Mouse (Mus musculus): ENCODE data around the gene Snapc5. TPM values are rescaled to one million over a fixed set of nuclear protein-coding genes. Genes with fewer than 3 reads are reported as not detected.

Snapc5 gene
- polyA plus RNA-seq, 1 experiment: 0.56 TPM

DNA sequence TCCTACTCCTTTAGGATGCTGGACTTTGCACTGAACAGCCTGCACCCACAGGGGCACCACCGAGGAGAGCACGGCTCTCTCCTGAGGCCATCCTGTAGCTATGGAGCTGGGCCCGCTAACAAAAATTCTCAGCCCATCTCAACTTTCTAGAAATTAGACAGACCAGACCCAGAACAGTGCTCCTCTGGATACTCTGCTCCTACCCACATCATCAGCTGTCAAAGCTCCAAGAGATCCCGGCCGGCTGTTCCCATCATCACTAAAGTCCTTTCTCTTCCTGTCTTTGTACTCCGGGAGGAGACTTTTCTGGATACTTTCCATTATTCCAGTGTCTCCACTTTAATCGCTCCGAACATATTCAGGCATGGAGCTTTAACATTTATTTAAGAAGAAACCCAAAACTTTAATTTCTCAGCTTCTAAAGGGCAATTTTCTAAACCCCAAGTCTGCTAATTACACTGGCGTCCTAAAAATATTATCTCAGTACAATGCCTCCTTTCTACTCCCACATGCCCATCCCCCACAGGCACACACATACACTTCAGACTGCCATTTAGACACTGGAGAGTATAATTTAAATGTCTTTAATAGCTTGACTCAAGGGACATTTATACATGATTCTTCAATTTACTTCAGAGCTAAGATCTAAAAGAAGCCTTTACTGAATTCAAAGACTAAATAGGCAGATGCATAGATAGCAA is 53.3 kb downstream of the Snapc5 start:
- Histone ChIP-seq H3K36me3 (replicated peaks; ENCODE audit: low read length) (peaks cover 50% of the 10 kb centered on the region), H3K27me3 (replicated peaks) (no peaks in the 10 kb centered on the region)

More for the DNA sequence above, 53.3 kb downstream of the Snapc5 start:
- no peak overlapping the region for H3K4me3 ChIP-seq (replicated peaks)
- peaks cover 64% of the 10 kb centered on the region for H3K4me1 ChIP-seq
- no peaks in the 10 kb centered on the region for H3K9me3 ChIP-seq
- TF ChIP-seq GATA1 (IDR thresholded peaks at IDR 0.05; ENCODE audit: borderline replicate concordance, low read length) (no peak), FLI1 (IDR thresholded peaks at IDR 0.05; ENCODE audit: low read length) (no peak)

Other genes starting within 250 kb of the Snapc5 start
- 19.3 and 52.2 TPM in 2 replicates for gene Smad6, start 157.2 kb upstream of the Snapc5 start, polyA plus RNA-seq (2012; ENCODE audit: insufficient read depth, low replicate concordance)
- gene Lctl, start 62.1 kb upstream of the Snapc5 start, polyA plus RNA-seq (2012; ENCODE audit: insufficient read depth, low replicate concordance): not detected in 2 replicates
- gene Zwilch, start 6.2 kb upstream of the Snapc5 start, polyA plus RNA-seq (2012; ENCODE audit: insufficient read depth, low replicate concordance): 4.4 TPM in 1 of 2 replicates, not detected in the other
- gene Rpl4, start 5.9 kb upstream of the Snapc5 start, polyA plus RNA-seq (2012; ENCODE audit: insufficient read depth, low replicate concordance): 57.3 and 309 TPM in 2 replicates
- not detected in 2 replicates for gene Uchl4, start 55.9 kb downstream of the Snapc5 start, polyA plus RNA-seq (2012; ENCODE audit: insufficient read depth, low replicate concordance)
- gene Map2k1, start 74.4 kb downstream of the Snapc5 start, polyA plus RNA-seq (2012; ENCODE audit: insufficient read depth, low replicate concordance): 6.4 and 36.7 TPM in 2 replicates
- 4.3 TPM in 1 of 2 replicates, not detected in the other for gene Tipin, start 102.3 kb downstream of the Snapc5 start, polyA plus RNA-seq (2012; ENCODE audit: insufficient read depth, low replicate concordance)
- gene Dis3l, start 162.0 kb downstream of the Snapc5 start, polyA plus RNA-seq (2012; ENCODE audit: insufficient read depth, low replicate concordance): 1.7 and 2.5 TPM in 2 replicates
- gene Megf11, start 206.4 kb downstream of the Snapc5 start, polyA plus RNA-seq (2012; ENCODE audit: insufficient read depth, low replicate concordance): not detected in 2 replicates

Data from megakaryocyte, embryonic 14.5 days (primary cell).